Mouse (Mus musculus) frontal cortex, postnatal 14 days (tissue): Measurements from ENCODE around the gene Smyd4.
A peak's percentile ranks its signal among the peaks of the same experiment; 100 is the strongest.

Experiments used
- DNase-seq, 2 experiments: peaks; one replicate each; pipeline ENCODE4 v3.0.0; 2022; ENCODE audit warnings: low spot score in 2 of 2

Gene Smyd4

GRCm38 (mm10) chr11:75452812-75453557, 104.8 kb downstream of the Smyd4 start:
- DNase-seq: no peak

DNA sequence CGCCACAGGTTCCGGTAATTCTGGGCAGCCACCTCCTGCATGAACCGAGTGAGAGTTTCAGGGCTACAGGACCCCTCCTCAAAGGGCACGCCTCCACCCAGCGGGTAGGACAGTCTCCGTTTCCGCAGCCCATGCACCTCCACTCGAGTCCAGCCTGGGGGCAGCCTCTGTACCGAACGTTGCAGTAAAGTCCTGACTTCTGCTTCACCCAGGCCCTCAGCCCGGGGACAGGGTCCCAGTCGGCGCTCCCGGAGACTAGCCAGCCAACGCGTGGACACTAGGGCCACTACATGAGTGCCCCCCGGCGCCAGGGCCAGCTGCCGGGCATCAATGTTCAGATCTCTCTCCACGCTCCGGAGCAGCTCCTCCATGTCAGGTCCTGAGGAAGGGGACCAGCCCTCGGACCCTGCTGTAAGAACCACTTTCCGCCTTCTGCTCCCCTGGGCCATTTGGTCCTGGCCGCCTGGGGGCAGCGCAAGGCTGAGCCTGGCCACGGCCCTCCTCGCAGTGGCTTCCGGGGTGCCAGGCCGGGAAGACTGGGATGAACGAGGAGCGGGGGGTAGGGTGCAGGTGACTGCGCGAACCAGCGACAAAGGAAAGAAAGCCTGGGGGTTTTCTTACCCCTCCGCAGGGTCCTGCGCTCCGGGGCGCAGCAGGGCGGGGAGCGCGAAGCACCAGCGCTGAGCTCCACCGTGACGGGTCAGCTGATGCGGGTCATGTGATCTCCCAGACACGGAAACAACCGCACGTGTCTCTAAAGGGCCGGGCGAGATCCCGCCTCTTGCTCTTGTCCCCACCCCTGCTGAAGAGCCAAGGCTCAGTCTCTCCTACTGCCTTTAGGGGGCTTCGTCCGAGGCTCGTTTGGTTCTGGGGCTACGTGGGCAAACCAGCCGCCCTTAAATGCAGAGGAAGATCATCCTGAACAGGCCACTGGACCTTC, 106.0 kb downstream of the Smyd4 start, which contains the start of gene Wdr81:
Gene Wdr81, minus strand, starts transcription at position 727 of the 940 bp plus-strand sequence.
- peak; percentile 82 for DNase-seq
